Mouse (Mus musculus) forebrain, postnatal 0 days (tissue): ENCODE measurements around the gene 4930404N11Rik. TPM values are rescaled to one million over a fixed set of nuclear protein-coding genes. Genes with fewer than 3 reads are reported as not detected.

ENCODE experiments used
- ATAC-seq: fragments of 200-750 bp; cut with Nextera tagmentation; 2 replicates; pipeline ENCODE4 v1.8.0; 2017; ENCODE audit warnings: mild to moderate bottlenecking, moderate library complexity
- DNase-seq: peaks from one replicate; pipeline ENCODE4 v3.0.0-alpha.2; 2015
- H3K27ac ChIP-seq: fragments of 300-500 bp; sonication (generic); 2 replicates; pipeline ENCODE4 v1.5.1; 2014; ENCODE audit warnings: low read depth, mild to moderate bottlenecking, antibody characterized with exemption, low read length, moderate library complexity, mixed read lengths
- H3K27me3 ChIP-seq: fragments of 300-500 bp; sonication (generic); 2 replicates; pipeline ENCODE4 v1.6.1; 2014; ENCODE audit warnings: mild to moderate bottlenecking, low read length, mixed read lengths; ENCODE audit not compliant: insufficient read depth
- H3K36me3 ChIP-seq: fragments of 300-500 bp; sonication (generic); 2 replicates; pipeline ENCODE4 v1.6.1; 2014; ENCODE audit warnings: mild to moderate bottlenecking, moderate library complexity; ENCODE audit not compliant: insufficient read depth
- H3K4me1 ChIP-seq: fragments of 300-500 bp; sonication (generic); 2 replicates; pipeline ENCODE4 v1.6.1; 2014; ENCODE audit warnings: antibody characterized with exemption; ENCODE audit not compliant: insufficient read depth
- H3K4me2 ChIP-seq: fragments of 300-500 bp; sonication (generic); 2 replicates; pipeline ENCODE4 v1.6.1; 2014; ENCODE audit warnings: low read depth, mild to moderate bottlenecking, moderate library complexity
- H3K4me3 ChIP-seq: fragments of 300-500 bp; sonication (generic); 2 replicates; pipeline ENCODE4 v1.5.1; 2014; ENCODE audit warnings: low read depth, low read length, mixed read lengths
- H3K9ac ChIP-seq: fragments of 300-500 bp; sonication (generic); 2 replicates; pipeline ENCODE4 v1.6.1; 2014; ENCODE audit warnings: mild to moderate bottlenecking
- H3K9me3 ChIP-seq: fragments of 300-500 bp; sonication (generic); 2 replicates; pipeline ENCODE4 v1.6.1; 2016; ENCODE audit warnings: low read length
- CTCF ChIP-seq: sonication (generic); IDR thresholded peaks from 2 replicates; pipeline ENCODE4 v1.5.1; 2016; ENCODE audit warnings: antibody characterized with exemption, control low read depth, low read depth
- WGBS: fragments of 180-500 bp; shearing (Covaris S2); extraction: QIAGEN DNeasy Blood & Tissue Kit; methylation state at CpG from one replicate; pipeline ENCODE4 v1.1.7; 2014; 5-methylcytosine and 5-hydroxymethylcytosine counted together
- polyA plus RNA-seq: library from polyadenylated mRNA; unstranded; fragments of >200 nt; fragmentation: Nextera tagmentation; extraction: Ambion mirVana; gene quantifications from 2 replicates; pipeline ENCODE4 v1.2.1, GENCODE M21; 2015
- total RNA-seq: library from RNA; depleted of rRNA; stranded (reverse); fragments of >200 nt; gene quantifications from 2 replicates; pipeline ENCODE4 v1.2.3, GENCODE M21; 2014

4930404N11Rik gene
- total and polyA plus RNA-seq, 2 experiments from 2014 or later, result 0.16 TPM; not detected in 1

- no peaks in the 10 kb centered on the region for H3K9me3 ChIP-seq
- H3K9ac ChIP-seq, result no peak overlapping the region
- no peak overlapping the region for H3K4me3 ChIP-seq
- no peak overlapping the region for H3K27ac ChIP-seq
- H3K36me3 ChIP-seq, result peaks cover 30% of the 10 kb centered on the region; the same call in 1 of the 2 replicates
- no peak for TF ChIP-seq CTCF
- H3K27me3 ChIP-seq, result no peaks in the 10 kb centered on the region
- WGBS, result 35% methylated on average over 31 of the region's 31 CpGs
- DNase-seq (no peak), ATAC-seq (no peak)
- H3K4me1 ChIP-seq, result peaks cover 9% of the 10 kb centered on the region; the same call in 1 of the 2 replicates
- peak overlapping the region; percentile 10; the same call in 1 of the 2 replicates for H3K4me2 ChIP-seq
Observed at GRCm38 (mm10) chr10:81407539-81408423, 42.2 kb upstream of the 4930404N11Rik start.

- 37% methylated on average over 24 of the region's 24 CpGs for WGBS
- TF ChIP-seq CTCF, result no peak
Observed at GRCm38 (mm10) chr10:81406504-81407440, 41.2 kb upstream of the 4930404N11Rik start.

GRCm38 (mm10) chr10:81405588-81406201 lies 40.1 kb upstream of the 4930404N11Rik start:
- WGBS, result 47% methylated on average over 13 of the region's 13 CpGs

More at GRCm38 (mm10) chr10:81406504-81407440, 41.2 kb upstream of the 4930404N11Rik start:
- H3K27ac ChIP-seq, result no peak overlapping the region
- no peak for DNase-seq
- no peak overlapping the region for H3K9ac ChIP-seq
- no peak for ATAC-seq
- H3K4me1 ChIP-seq, result peaks cover 8% of the 10 kb centered on the region
- H3K4me3 ChIP-seq, result no peak overlapping the region
- H3K36me3 ChIP-seq, result peaks cover 27% of the 10 kb centered on the region; the same call in 1 of the 2 replicates
- H3K27me3 ChIP-seq, result no peaks in the 10 kb centered on the region
- no peaks in the 10 kb centered on the region for H3K9me3 ChIP-seq
- peak overlapping the region; percentile 10; the same call in 1 of the 2 replicates for H3K4me2 ChIP-seq

GRCm38 (mm10) chr10:81404720-81405119 lies 39.1 kb upstream of the 4930404N11Rik start:
- H3K9ac ChIP-seq, result no peak overlapping the region
- H3K27me3 ChIP-seq, result no peaks in the 10 kb centered on the region
- 70% methylated on average over 17 of the region's 18 CpGs for WGBS
- ATAC-seq (no peak), DNase-seq (no peak)
- no peak overlapping the region for H3K27ac ChIP-seq
- H3K4me3 ChIP-seq, result no peak overlapping the region
- peaks cover 36% of the 10 kb centered on the region for H3K36me3 ChIP-seq
- H3K9me3 ChIP-seq, result no peaks in the 10 kb centered on the region
- H3K4me2 ChIP-seq, result no peak overlapping the region
- TF ChIP-seq CTCF, result no peak
- peaks cover 9% of the 10 kb centered on the region for H3K4me1 ChIP-seq

More at GRCm38 (mm10) chr10:81405588-81406201, 40.1 kb upstream of the 4930404N11Rik start:
- ATAC-seq (no peak), DNase-seq (no peak)
- Histone ChIP-seq H3K27me3 (no peaks in the 10 kb centered on the region), H3K4me2 (no peak overlapping the region), H3K4me1 (peaks cover 9% of the 10 kb centered on the region), H3K36me3 (peaks cover 27% of the 10 kb centered on the region; the same call in 1 of the 2 replicates), H3K27ac (no peak overlapping the region), H3K9ac (no peak overlapping the region), H3K9me3 (no peaks in the 10 kb centered on the region), H3K4me3 (no peak overlapping the region)
- TF ChIP-seq CTCF, result peak; percentile 74

GRCm38 (mm10) chr10:81404082-81404481 lies 38.5 kb upstream of the 4930404N11Rik start:
- no peak for ATAC-seq
- Histone ChIP-seq H3K9me3 (no peaks in the 10 kb centered on the region), H3K27ac (no peak overlapping the region), H3K4me1 (peaks cover 9% of the 10 kb centered on the region), H3K4me3 (no peak overlapping the region), H3K27me3 (no peaks in the 10 kb centered on the region), H3K36me3 (peaks cover 41% of the 10 kb centered on the region), H3K9ac (no peak overlapping the region), H3K4me2 (no peak overlapping the region)
- TF ChIP-seq CTCF, result no peak
- no peak for DNase-seq
- 27% methylated on average over 9 of the region's 9 CpGs for WGBS

- Histone ChIP-seq H3K27ac (no peak overlapping the region), H3K27me3 (no peaks in the 10 kb centered on the region), H3K9me3 (no peaks in the 10 kb centered on the region), H3K4me1 (peaks cover 9% of the 10 kb centered on the region), H3K4me2 (no peak overlapping the region), H3K9ac (no peak overlapping the region), H3K36me3 (peaks cover 41% of the 10 kb centered on the region), H3K4me3 (no peak overlapping the region)
- TF ChIP-seq CTCF, result no peak
- ATAC-seq (no peak), DNase-seq (no peak)
- WGBS, result 62% methylated on average over 10 of the region's 10 CpGs
Observed at GRCm38 (mm10) chr10:81403511-81403910, 37.9 kb upstream of the 4930404N11Rik start.
